Mouse (Mus musculus) thymus, postnatal 14 days (tissue): ENCODE measurements at regions not wholly inside any gene's neighbourhood (a gene's known extent, or its start where the extent isn't known, plus 50 kb on each side); places are given as distances from the start of the nearest gene placed in this dataset.

Source experiments
- DNase-seq: peaks from one replicate; pipeline ENCODE4 v3.0.0; 2021

DNA sequence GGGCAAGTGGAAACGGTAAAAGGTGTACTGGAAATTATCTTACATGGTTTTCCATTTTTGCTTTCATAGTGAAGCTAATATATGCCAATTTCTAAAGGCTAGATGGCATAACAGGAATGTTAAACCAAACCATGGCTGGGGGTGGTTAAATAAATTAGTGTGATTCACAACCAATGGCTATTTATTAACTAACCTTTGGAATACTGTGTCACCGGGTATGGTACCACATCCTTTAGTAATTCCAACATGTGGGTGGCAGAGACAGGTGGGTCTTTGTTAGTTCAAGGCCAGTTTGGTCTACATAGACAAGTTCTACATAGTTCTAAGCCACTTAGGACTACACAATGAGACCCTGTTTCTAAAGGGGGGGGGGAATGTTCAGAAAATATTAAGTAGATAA is 179.8 kb upstream of the Plxnc1 start:
- DNase-seq, result no peak

DNA sequence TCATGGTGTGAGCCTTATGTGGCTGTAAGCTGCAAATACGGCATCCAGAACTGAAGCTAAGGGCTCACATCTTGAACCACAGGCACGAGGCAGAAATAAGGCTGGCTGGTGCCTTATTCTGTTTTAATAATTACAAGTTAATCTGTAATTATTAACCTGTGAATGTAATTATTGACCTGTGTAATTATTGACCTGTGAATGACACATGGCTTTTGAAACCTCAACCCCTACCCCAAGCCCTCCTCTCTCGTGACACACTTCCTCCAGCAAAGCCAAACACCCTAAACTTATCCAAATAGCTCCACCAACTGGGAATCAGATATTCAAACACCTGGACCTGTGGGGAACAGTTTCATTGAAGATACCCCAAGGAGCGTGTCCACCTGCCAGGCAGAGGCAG is 175.4 kb upstream of the Plxnc1 start:
- no peak for DNase-seq

DNA sequence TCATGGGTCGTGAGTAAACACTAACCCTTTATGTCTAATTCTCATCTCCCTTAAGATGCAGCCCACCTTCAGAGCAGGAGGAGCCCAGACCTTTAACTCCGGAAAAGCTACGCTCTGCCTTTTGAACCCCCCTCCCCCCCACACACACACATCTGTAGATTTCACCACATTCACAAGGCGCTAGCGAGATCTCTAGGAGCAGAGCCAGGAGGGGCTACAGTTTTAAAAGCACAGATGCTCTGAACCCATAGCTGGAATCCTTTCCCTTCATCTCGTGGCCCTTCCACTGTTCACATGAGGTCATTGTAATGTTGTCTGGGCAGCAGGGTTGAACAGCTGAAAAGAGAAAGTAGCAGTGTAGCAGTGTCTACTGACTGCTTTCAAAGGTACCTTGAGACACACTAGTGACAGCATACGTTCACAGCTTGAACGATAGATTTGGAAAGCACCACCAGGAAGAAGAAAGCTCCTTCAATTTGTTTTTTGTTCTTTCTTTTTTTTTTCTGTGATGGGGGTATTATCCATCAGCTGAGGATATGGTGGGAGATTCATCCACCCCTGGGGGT is 174.2 kb upstream of the Plxnc1 start:
- no peak for DNase-seq

DNA sequence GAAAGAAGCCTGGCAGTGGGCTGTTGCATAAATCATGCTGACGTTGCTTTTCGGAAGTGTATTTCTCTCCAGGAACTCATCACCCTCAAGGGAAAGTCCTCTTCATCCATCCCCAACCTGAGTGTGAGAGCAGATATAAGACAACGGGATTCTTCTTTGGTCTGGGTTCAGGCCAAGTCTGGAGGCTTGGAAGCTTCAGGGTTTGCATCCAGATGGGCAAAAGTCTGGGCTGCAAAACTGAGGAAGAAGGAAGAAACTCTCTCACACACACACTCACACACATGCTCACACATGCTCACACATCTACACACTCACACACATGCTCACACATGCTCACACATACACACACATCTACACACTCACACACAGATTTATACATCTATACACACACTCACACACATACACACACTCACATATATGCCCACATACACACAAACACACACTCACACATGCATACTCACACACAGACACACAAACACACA is 173.1 kb upstream of the Plxnc1 start:
- no peak for DNase-seq

DNA sequence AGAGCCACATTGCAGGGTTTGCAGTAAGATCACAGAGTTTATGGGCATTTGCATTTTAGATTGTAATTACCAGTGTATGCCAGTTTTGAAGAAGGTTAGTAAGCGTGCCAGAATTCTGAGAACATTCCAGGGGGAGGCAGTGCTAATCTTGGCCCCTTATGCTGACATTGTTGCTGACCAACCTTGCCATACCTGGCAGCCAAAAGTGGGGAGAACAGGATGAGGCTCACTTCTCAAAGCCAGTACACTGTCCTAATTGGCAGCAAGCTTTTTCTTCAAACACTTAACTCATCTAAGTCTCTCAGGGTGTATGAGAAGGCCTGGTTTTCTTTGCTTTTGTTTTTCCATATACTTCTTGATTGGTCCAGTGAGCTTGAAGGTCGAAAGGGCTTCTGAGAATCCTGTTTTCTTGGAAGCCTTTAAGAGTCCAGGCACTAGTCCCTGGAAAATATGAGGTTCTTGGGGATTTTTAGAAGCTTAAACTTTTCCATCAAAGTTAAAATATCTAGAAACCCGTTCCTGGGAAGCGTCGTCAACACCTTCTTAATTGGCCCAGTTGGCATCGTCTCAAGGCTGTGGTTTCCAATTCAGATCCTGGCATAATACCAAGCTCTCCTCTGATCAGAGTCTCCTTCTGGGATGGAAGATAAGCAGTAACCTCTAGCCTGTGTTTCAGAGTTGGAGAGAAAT is 172.6 kb upstream of the Plxnc1 start:
- no peak for DNase-seq

DNA sequence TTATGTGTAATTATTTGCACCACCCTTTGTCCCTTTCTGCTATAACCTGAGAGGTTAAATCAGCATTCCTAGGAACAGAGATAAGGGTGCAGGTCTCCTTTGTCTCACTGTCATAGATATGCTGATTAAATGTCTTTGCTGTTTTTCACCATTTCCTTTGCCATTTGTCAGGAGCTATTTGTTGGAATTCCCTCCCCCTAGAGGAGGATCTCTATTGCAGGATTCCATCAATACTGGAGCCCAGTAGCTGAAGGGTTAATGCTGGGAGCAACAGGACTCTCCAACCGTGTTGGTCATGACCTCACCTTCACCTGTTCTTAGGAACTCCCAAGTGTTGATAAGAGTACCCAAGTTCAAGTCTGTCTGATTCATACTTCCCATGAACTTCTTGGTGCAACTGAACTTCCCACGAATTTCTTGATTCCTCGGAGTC is 172.0 kb upstream of the Plxnc1 start:
- no peak for DNase-seq

DNA sequence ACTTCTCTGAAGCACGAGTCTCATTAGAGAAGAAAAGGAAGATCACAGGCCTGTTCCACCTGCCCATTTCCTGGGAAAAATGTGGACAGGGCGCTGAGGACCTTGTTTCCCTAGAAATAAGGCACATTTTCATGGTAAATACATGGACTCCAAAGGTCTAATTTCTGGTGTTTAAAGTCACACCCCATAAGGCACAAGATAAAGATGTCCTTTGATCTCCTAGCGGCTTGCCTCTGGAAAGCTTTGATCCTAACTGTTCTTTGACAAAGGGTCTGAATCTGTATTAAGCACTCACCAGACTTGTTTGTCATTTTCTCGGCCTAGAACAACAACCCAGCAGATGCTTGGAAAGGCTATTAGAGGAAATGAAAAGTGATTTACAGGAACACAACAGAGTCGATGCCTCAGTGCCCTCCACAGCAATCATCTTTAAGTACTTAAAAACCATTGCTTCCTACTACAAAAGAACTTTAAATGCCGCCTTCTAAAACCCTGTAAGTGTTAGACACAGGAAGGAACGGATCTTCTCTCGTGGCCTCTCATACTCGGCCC is 168.3 kb upstream of the Plxnc1 start:
- no peak for DNase-seq

DNA sequence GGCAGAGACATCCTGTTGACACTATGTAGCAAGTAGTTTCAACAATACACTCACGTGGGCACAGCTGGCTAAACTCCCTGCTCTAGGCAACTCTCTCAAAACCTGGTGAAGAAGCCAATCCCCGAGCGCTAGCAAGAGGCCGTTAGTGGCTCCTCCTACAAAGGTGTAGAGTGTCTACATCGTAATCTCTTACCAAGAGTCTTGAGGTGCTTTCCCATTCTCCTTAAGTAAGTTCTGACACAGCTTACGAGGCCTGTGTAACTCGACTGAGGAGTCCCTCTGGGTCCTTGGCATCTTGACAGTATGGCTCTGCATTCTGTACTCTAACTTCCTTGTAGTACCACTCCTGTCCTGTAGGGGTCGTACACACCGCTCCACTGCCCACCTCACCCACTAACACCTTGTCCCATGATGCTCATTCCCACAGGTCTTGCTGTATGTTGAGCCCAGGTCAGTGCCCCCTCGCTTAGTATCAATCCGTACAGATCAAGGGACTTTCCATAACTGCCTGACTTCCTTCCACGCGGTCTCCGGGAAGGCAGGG is 167.7 kb upstream of the Plxnc1 start:
- DNase-seq, result no peak

DNA sequence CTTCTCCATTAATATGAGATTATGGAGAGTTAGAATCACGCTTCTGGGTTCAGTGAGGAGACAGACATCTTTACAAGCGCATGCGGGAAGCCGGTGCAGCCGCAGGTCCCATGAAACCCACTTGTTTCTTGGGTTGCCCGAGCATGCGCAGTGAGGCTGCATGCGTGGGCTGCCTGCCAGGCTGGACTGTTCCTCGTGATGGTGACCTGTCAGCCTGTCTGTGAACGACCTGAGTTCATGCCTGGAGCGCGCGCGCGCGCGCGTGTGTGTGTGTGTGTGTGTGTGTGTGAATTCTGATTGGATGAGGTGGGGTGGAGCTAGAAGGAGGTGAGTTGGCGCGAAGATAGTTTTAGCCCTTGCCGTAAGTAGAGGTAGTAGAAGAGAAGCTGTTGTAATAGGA is 166.2 kb upstream of the Plxnc1 start:
- no peak for DNase-seq

DNA sequence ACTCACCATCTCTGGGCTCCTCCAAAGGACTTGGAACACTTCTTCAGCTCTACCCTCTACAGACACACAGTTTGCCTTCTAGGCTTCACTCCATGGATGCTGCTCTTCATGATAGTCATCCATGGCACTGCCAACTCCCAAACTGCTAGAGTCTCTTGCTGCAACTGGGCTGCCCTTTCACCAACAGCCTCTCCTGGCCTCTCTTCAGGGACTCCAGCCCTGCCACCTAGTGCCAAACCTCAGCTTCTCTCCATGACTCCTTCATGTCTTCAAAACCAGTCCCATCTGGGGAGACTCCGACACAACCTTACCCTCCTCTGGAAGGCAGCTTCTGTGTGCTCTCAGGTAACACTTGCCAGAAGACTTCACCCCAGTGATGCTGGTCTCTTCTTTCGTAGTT is 164.9 kb upstream of the Plxnc1 start:
- no peak for DNase-seq

DNA sequence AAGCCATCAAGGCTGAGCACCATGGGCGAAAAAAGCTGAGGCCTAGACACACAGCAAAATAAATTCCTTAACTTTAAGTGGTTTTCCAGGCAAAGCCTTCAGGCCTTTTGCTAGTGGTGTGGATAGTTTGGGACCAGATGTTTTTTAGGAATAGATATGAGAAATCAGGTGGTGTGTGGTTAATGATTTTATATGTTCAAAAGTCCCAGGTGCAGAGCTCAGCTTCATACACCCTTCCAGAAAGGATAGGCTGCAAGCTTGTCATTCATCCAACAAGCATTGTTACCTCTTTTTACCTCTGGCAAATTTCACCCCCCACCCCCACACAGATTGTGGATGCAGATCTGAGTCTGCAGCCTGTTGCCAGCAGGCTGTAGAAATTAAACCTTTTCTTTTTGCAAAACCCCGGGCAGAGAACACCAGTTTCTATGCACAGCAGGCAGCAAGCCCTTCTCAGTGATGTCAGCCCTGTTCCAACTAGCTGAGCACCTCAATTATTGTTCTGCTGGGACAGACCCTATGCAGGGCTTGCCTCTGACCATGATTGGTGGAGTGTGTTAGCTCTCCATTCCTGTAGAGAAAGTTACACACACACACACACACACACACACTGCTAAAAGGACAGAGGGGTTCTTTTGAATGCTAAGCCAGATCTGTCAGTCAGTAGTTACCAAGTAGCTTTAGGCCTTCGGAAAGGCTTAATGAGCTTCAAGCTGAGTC is 163.1 kb upstream of the Plxnc1 start:
- no peak for DNase-seq

DNA sequence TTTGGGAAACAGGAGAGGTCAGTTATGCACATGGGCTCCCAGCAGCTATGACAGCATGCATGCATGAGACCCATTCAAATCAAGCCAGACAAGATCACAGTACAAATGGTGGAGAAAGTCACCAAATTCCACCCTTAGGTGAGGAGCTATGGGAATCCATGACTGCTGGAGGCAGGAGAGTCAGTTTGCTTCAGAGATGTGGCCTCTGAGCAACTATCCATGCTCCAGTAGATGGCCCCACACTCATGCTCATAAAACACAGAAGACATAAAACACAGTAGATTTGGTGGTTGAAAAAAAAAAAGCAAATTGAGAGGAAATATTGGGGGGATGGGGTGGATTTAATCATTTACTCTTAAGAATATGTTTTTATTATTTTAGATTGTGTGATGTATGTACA is 159.2 kb upstream of the Plxnc1 start:
- no peak for DNase-seq

DNA sequence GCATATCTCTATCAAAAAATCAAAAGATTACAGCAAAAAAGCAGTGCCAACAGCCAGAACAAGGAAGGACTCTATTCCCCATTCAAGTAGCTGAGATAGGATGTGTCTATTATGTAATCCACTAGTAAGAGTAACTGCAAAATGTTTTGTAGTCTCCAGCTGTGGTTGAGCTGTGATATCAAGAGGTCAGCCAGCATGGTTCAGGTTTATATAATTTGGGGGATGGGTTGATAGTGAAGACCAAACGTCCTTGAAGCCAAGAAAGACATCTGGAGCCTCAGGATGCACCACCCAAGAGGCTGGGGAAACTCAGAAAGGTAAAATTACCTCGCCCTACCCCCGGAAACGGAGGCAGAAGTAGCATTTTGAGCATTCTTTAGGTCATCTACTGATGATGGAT is 158.3 kb upstream of the Plxnc1 start:
- no peak for DNase-seq

DNA sequence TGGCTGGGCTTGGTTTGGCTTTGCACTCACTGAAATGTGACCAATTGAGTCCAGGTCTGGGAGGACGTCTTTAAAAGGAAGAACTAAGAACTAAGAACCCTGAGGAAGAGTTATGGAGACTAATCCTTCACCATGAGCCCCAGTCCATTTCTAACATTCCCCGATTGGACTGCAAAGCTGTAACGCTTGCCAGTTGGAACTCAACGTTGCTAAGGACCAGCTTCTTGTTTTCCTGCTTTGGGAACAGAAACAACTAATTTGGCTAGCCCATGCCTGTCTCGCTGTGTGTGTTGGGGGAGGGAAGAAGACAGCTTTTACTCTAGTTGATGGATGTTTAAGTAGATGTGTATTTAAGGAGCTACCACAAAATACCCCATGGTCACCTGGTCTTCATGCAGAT is 155.3 kb upstream of the Plxnc1 start:
- DNase-seq, result no peak

DNA sequence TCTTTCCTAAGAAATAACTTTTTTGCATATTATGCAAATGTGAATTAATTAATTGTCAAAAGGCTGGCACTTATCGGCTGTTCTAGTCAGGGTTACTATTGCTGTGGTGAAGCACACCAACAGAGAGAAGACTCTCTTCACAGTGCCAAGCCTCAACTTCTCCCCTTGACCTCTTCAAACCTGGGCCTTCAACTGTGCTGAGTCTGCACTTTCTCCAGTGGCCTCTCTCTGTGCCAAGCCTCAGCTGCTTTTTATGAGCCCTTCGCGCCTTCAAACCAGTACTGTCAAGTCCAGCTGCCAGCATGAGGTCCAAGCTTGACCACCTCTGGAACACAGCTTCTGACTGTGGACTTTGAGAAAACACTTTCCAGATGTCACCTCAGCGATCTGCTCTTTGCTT is 151.2 kb upstream of the Plxnc1 start:
- DNase-seq, result no peak

DNA sequence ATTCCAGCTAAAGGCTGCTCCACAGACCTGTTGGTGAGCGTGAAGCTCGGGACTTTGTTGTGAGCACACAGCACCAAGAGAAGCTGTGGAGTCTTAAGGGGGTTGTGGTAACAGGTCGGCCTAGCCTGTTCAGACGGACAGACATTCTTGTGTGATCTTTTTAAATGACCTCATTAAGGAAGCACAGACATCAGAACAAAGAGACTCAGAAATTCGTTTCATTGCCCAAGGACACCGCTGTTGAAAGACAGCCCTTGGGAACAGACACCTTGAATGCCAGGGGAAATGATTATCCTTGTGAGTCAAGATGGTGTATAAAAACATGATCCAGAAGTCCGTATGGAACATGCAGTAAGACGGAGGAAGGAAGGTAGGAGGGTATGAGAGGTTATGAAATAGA is 150.1 kb upstream of the Plxnc1 start:
- DNase-seq, result no peak

DNA sequence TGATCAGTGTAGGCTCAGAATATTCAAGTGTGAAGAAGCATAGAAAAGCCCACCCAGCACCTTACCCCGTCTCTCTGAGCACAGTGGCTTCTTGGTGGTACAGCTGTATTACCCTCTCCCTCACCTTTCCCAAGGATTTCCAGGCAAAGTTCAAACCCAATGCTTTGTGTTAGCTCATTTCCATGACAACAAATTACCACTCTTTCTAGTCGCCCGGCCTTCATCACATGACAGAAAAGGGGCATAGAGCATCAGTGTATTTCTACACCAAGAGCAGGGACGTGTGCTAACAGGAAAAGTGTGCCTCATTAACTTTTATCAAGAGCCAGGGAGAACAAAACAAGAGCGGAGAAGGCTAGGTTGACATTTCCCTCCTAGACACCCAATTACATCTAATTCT is 148.6 kb upstream of the Plxnc1 start:
- DNase-seq, result no peak

DNA sequence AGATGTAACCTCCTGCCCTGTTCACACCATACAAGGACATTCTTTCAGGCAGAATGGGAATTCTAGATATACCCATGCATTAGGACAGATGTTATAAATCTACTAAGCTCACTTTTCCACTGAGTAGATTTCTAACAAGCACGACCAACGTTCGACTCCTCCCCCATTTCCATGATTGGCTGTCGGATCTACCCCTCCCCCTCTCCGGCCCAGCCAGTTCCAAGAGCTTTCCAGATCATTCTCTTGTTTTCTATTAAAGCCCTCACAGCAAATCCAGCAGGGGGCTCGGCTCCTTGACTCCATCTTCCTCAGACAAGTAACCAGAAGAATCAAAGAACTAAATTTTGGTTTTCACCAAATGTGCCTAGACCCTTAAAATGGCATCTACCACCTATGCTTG is 146.5 kb upstream of the Plxnc1 start:
- DNase-seq, result no peak

DNA sequence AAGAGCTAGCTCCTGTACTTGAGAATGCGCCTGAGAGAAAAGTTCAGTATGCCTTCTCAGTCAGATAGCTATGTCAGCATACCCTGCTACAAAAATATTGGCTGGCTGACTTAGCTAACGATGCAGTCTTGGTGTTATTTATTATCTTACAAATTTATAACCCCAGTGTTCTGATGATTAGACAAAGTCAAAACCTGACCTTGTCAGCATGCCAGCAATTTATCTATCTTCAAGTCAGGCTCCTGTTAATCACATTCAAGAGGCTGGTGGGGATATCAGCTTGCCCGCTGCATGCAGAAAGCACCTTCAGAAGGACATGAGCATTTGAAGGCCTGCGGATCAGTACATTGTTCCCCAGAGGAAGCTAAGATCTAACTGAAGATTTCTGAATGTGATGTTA is 146.0 kb upstream of the Plxnc1 start:
- no peak for DNase-seq

DNA sequence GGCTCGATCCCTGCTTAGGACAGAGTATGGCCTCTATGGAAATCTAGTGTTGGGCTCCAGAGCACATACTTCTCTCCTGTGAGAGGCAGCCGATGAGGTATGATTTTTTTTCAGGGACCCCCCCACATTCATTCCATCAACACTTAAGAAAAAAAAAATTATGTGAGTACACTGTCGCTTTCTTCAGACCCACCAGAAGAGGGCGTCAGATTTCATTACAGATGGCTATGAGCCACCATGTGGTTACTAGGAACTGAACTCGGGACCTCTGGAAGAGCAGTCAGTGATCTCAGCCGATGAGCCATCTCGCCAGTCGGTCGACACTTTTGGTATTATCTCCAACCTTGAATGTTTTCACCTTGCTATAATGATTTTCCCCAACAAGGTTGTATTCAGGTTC is 145.4 kb upstream of the Plxnc1 start:
- no peak for DNase-seq

DNA sequence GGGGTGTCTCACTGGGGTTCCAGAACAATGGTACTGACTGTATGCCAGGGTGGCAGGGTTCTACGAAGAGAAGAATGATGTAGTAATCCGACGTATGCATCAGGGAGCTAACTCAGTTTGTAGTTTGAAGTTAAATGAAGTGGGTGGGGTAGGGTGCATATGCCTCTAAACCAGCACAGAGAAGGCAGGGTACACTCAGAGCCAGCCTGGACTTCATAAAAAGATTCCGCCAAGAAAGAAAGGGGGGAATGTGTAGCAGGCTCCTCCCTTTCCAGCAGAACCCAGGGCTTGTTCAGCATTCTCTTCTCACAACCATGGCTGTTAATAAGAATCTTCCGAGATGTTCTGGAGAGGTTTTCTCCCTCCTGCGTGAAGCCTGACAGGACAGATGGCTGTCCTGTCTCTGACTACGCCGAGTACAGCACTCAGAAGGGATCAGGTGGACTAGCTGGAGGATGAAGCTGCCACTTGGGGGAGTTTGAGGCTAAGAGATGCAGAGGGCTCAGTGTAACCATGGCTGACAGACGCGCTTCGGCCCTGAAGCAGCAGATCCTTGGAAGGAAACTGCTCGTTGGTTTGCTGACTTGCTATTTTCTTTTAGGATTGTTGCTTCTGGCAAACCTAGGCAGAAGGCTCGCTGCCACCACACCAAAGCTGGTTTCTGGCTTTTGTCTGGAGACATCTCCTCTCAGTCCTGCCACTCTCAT is 143.4 kb upstream of the Plxnc1 start:
- peak; percentile 34 for DNase-seq

DNA sequence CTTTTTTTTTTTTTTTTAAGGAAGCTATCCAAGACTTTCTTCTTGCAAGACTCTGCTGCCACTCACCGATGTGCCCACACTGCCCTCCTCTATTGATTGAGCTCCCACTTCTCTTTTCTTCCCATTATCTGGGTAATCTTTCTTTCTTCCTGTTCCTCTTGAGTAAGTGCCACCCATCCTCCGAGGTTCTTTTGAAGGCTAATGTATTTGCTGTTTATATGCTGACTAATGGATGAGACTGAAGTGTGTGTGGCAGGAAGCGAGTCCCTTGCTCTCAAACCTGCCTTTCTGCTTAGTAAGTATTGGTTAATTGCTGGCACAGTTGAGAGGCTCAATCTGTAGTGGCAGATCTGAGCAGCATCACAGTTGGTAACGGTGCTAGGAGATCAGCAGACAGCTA is 142.1 kb upstream of the Plxnc1 start:
- DNase-seq, result peak; percentile 13

DNA sequence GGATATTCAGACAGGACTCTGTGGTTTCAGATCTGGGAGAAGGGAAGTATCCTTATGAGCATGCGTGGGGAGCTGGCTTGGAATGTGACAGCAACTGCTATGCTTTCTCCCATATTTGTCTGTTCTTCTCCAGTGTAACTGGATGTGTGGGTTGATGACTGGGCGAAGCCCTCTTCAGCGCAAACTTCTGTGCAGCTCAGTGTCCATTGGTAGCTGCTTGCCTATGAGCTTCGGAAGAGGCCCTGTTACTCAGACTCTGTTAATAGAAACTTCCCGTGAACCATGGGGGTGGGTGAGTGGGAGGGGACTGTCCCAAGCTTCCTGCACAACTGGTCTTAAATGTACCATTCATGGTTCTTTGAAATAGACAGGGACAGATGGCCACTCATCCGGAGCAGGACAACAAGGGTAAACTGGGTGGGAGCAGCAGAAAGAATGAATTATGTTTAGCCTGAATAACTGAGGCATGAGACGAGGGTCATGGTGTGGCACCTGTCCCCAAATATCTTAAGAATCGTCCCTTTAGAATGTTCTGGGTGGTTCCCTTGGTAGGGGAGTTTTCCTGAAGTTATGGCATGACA is 141.1 kb upstream of the Plxnc1 start:
- DNase-seq, result no peak
